Mouse (Mus musculus): ENCODE results near the gene Slc44a4. TPM values are rescaled to one million over a fixed set of nuclear protein-coding genes. Genes with fewer than 3 reads are reported as not detected.
A peak's percentile ranks its signal among the peaks of the same experiment; 100 is the strongest.
"Not testable (repeated sequence)": the region's sequence is repeated elsewhere in the genome, so short reads cannot be mapped to it uniquely, and the experiment has no call there.

The Slc44a4 gene
- polyA plus RNA-seq, 1 experiment = 14.6 TPM

DNA sequence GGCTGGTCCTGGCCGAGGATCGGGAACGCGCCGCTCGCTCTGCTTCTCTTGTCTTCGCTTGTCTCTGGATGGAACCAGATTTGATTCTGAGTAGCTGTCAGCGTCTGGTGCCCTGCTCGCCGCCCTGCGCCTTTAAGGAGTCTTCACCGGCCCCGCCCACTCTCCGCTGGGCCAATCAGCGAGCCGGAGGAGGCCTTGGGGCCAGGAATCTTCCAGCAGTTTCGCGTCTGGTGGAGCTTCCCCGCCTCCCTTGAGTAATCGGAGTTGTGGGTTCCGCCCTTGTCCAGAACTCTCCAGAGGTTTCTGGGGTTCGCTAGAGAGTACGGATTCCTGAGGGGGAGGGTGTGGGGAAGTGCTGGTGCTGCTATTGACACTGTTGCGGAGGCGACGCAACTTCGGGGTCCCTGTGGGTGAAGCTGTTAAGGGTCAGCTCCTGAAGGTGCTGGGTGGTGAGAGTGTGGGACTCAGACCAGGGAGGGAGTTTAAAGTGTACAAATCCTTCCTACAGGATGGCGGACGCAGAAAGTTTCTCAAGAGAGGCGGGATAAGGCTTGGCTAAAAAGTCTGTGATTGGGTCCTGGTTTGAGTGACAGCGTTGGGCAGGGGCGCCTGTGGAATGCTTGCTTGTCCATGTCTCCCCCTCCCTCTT, 45.0 kb downstream of the Slc44a4 start, which contains the start of gene Hspa1b:
Gene Hspa1b, minus strand, starts transcription at position 109 of the 649 bp plus-strand sequence.
- not testable (repeated sequence) for H3K27me3 ChIP-seq (ENCODE audit: control insufficient read depth, insufficient read depth, insufficient read length); H3K79me2 ChIP-seq (ENCODE audit: control insufficient read depth, insufficient read depth); H3K36me3 ChIP-seq (ENCODE audit: control insufficient read depth, insufficient read depth)
- Histone ChIP-seq H3K4me2 (ENCODE audit: low read depth) (peak within 1 kb of the TSS; percentile 91), H3K4me3 (peak within 1 kb of the TSS; percentile 40), H3ac (ENCODE audit: control insufficient read depth, insufficient read length) (peak within 1 kb of the TSS; percentile 30)
- TF ChIP-seq POLR2A (IDR thresholded peaks at IDR 0.05; ENCODE audit: insufficient read length, low read depth) = peak; percentile 72
- TF ChIP-seq POLR2AphosphoS2 (IDR thresholded peaks at IDR 0.05; ENCODE audit: insufficient read length, low read depth) = peak; percentile 85

DNA sequence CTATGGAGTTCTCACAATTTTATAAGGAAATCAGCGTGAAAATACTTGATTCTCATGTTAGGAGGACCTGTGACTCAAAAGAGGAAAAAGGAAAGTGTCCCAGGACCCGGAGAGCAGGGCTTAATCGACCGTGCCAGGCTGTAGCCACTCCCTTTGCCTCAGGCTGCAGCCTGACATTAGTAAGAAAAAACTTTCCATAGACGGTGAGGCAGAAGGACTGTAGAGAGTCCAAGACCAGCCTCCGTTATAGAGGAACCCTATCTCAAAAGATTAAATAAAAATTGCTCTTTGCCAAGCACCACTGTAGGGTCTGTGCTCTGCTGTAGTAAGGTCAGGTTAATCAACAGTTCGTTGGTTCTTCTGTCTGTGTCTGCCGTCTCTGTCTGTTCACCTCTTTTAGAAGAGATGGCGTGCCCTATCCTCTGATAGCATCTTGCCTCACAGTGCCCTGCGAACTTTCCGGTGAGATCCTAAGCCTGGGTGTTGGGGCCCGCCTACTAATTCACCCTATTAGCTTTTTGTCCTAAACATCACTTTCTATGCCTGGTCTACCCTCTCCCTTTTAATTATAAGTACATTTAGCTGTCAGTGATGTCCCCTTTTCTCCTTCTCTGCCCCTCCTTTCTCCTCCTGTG, 45.7 kb downstream of the Slc44a4 start:
- TF ChIP-seq POLR2A (IDR thresholded peaks at IDR 0.05; ENCODE audit: insufficient read length, low read depth) (peak; percentile 7), MYOD1 (IDR thresholded peaks at IDR 0.05; ENCODE audit: control insufficient read depth in 1 of 3, insufficient read length in 2 of 3, low read depth in 2 of 3) (no peak), MAX (IDR thresholded peaks at IDR 0.05; ENCODE audit: low read depth) (no peak), USF1 (IDR thresholded peaks at IDR 0.05; ENCODE audit: low read depth) (no peak)
- Histone ChIP-seq H3K36me3 (ENCODE audit: control insufficient read depth, insufficient read depth) (no peaks in the 10 kb centered on the region), H3K79me2 (ENCODE audit: control insufficient read depth, insufficient read depth) (no peaks in the 10 kb centered on the region), H3K4me2 (ENCODE audit: low read depth) (peak overlapping the region; percentile 91), H3ac (ENCODE audit: control insufficient read depth, insufficient read length) (peak overlapping the region; percentile 30), H3K4me3 (peak overlapping the region; percentile 40), H3K27me3 (ENCODE audit: control insufficient read depth, insufficient read depth, insufficient read length) (no peaks in the 10 kb centered on the region)

DNA sequence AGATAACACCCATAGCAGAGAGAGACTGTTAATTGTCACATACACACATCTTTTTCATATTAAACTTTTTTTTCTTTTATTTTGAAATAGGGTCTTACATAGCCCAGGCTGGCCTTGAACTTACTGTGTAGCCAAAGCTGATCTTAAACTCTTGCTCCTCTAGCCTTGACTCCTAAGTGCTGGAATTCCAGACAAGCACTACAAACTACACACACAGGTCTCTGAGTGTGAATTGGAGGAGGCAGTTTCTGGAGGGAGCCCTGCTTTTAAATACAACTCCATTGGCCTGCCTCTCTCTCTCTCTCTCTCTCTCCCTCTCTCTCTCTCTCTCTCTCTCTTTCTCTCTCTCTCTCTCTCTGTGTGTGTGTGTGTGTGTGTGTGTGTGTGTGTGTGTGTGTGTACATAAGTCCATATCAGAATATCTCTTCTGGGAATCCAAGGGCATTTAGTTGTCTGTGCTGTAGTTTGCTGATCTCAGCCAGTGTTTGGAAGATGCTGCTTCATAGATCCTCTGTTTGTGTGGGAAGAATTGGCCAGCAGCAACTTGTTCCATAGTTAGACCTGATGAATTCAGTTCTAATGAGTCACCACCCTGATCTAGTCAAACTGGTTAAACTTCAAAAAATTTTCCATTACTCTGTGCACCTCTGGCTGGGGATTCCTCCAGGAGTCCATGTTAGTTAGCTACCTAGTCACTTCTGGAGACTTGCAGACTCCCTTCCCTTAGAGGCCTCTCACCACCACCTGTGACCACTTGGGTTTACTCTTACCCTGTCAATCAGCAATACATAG, 46.6 kb downstream of the Slc44a4 start:
- no peak overlapping the region for H3ac ChIP-seq (ENCODE audit: control insufficient read depth, insufficient read length)

DNA sequence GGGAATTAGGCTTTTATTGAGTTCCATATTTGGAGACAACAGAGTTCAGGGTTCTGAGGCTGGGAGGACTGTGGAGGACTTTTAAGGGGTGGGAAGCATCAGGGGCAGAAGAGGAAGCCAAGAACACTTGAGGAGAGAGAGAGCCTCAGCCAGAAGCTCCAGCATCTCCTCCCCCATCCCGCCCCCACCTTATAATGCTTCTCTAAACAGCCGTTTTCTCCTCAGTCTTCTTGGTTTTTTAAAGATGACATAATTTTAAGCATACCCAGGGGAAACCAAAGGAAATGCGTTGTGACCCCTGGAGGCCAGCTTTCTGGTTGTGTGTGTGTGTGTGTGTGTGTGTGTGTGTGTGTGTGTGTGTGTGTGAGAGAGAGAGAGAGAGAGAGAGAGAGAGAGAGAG, 47.9 kb downstream of the Slc44a4 start:
- H3K36me3 ChIP-seq (ENCODE audit: control insufficient read depth, insufficient read depth) = no peaks in the 10 kb centered on the region
- no peaks in the 10 kb centered on the region for H3K79me2 ChIP-seq (ENCODE audit: control insufficient read depth, insufficient read depth)
- H3K27me3 ChIP-seq (ENCODE audit: control insufficient read depth, insufficient read depth, insufficient read length) = no peaks in the 10 kb centered on the region
- H3ac ChIP-seq (ENCODE audit: control insufficient read depth, insufficient read length) = no peak overlapping the region
- TF ChIP-seq E2F4 (IDR thresholded peaks at IDR 0.05; ENCODE audit: insufficient read depth) (no peak), SRF (IDR thresholded peaks at IDR 0.05; ENCODE audit: control insufficient read depth, insufficient read length, low read depth) (no peak), TCF3 (IDR thresholded peaks at IDR 0.05; ENCODE audit: insufficient read length, low read depth) (no peak), TCF12 (IDR thresholded peaks at IDR 0.05; ENCODE audit: insufficient read depth, poor library complexity, severe bottlenecking) (no peak), MAX (IDR thresholded peaks at IDR 0.05; ENCODE audit: low read depth) (no peak), POLR2AphosphoS2 (IDR thresholded peaks at IDR 0.05; ENCODE audit: insufficient read length, low read depth) (no peak), REST (IDR thresholded peaks at IDR 0.05; ENCODE audit: insufficient read depth, insufficient read length) (no peak), CEBPB (IDR thresholded peaks at IDR 0.05; ENCODE audit: insufficient read depth, poor library complexity, severe bottlenecking) (no peak), USF1 (IDR thresholded peaks at IDR 0.05; ENCODE audit: low read depth) (no peak), MYOD1 (IDR thresholded peaks at IDR 0.05; ENCODE audit: control insufficient read depth in 1 of 3, insufficient read length in 2 of 3, low read depth in 2 of 3) (no peak), POLR2A (IDR thresholded peaks at IDR 0.05; ENCODE audit: insufficient read length, low read depth) (no peak), MYOG (IDR thresholded peaks at IDR 0.05; ENCODE audit: control insufficient read depth in 1 of 3, insufficient read depth in 1 of 3, insufficient read length in 2 of 3, low read depth in 2 of 3) (no peak)
- peak overlapping the region; percentile 27 for H3K4me2 ChIP-seq (ENCODE audit: low read depth)
- no peak overlapping the region for H3K4me3 ChIP-seq

More for the DNA sequence above, 46.6 kb downstream of the Slc44a4 start:
- Histone ChIP-seq H3K27me3 (ENCODE audit: control insufficient read depth, insufficient read depth, insufficient read length) (no peaks in the 10 kb centered on the region), H3K4me3 (peak overlapping the region; percentile 40), H3K36me3 (ENCODE audit: control insufficient read depth, insufficient read depth) (no peaks in the 10 kb centered on the region), H3K4me2 (ENCODE audit: low read depth) (peak overlapping the region; percentile 91), H3K79me2 (ENCODE audit: control insufficient read depth, insufficient read depth) (no peaks in the 10 kb centered on the region)
- TF ChIP-seq MYOG (IDR thresholded peaks at IDR 0.05; ENCODE audit: control insufficient read depth in 1 of 3, insufficient read depth in 1 of 3, insufficient read length in 2 of 3, low read depth in 2 of 3) (no peak), MYOD1 (IDR thresholded peaks at IDR 0.05; ENCODE audit: control insufficient read depth in 1 of 3, insufficient read length in 2 of 3, low read depth in 2 of 3) (no peak), REST (IDR thresholded peaks at IDR 0.05; ENCODE audit: insufficient read depth, insufficient read length) (no peak), SRF (IDR thresholded peaks at IDR 0.05; ENCODE audit: control insufficient read depth, insufficient read length, low read depth) (no peak), TCF3 (IDR thresholded peaks at IDR 0.05; ENCODE audit: insufficient read length, low read depth) (no peak), CEBPB (IDR thresholded peaks at IDR 0.05; ENCODE audit: insufficient read depth, poor library complexity, severe bottlenecking) (no peak), TCF12 (IDR thresholded peaks at IDR 0.05; ENCODE audit: insufficient read depth, poor library complexity, severe bottlenecking) (no peak), POLR2AphosphoS2 (IDR thresholded peaks at IDR 0.05; ENCODE audit: insufficient read length, low read depth) (no peak), MAX (IDR thresholded peaks at IDR 0.05; ENCODE audit: low read depth) (no peak), POLR2A (IDR thresholded peaks at IDR 0.05; ENCODE audit: insufficient read length, low read depth) (no peak), USF1 (IDR thresholded peaks at IDR 0.05; ENCODE audit: low read depth) (no peak), E2F4 (IDR thresholded peaks at IDR 0.05; ENCODE audit: insufficient read depth) (no peak)
